Mouse (Mus musculus) lung, postnatal 0 days (tissue): ENCODE measurements around the gene Zc3h7a. TPM values are rescaled to one million over a fixed set of nuclear protein-coding genes. Genes with fewer than 3 reads are reported as not detected.

ENCODE experiments used
- ATAC-seq: fragments of 200-750 bp; cut with Nextera tagmentation; 2 replicates; pipeline ENCODE4 v1.8.0; 2017; ENCODE audit warnings: moderate library complexity
- DNase-seq: peaks from one replicate; pipeline ENCODE4 v3.0.0-alpha.2; 2016; ENCODE audit warnings: low spot score
- H3K27ac ChIP-seq: fragments of 300-500 bp; sonication (generic); 2 replicates; pipeline ENCODE4 v1.5.1; 2014; ENCODE audit warnings: antibody characterized with exemption, mild to moderate bottlenecking, low read length, mixed read lengths
- H3K27me3 ChIP-seq: fragments of 300-500 bp; sonication (generic); replicated peaks from 2 replicates; pipeline ENCODE4 v1.6.1; 2014; ENCODE audit warnings: low read length, mixed read lengths; ENCODE audit not compliant: insufficient read depth
- H3K36me3 ChIP-seq: fragments of 300-500 bp; sonication (generic); 2 replicates; pipeline ENCODE4 v1.6.1; 2014; ENCODE audit warnings: low read length, mixed read lengths; ENCODE audit not compliant: insufficient read depth
- H3K4me1 ChIP-seq: fragments of 300-500 bp; sonication (generic); 2 replicates; pipeline ENCODE4 v1.6.1; 2014; ENCODE audit warnings: antibody characterized with exemption, low read depth, low read length, mixed read lengths; ENCODE audit not compliant: insufficient read depth
- H3K4me2 ChIP-seq: fragments of 300-500 bp; sonication (generic); replicated peaks from 2 replicates; pipeline ENCODE4 v1.6.1; 2014; ENCODE audit warnings: low read depth, mild to moderate bottlenecking, low read length, moderate library complexity, mixed read lengths
- H3K4me3 ChIP-seq: fragments of 300-500 bp; sonication (generic); 2 replicates; pipeline ENCODE4 v1.5.1; 2014; ENCODE audit warnings: low read depth, low read length
- H3K9ac ChIP-seq: fragments of 300-500 bp; sonication (generic); replicated peaks from 2 replicates; pipeline ENCODE4 v1.6.1; 2014; ENCODE audit warnings: low read depth, mild to moderate bottlenecking
- H3K9me3 ChIP-seq: fragments of 300-500 bp; sonication (generic); 2 replicates; pipeline ENCODE4 v1.6.1; 2016; ENCODE audit warnings: low read length, mixed read lengths
- CTCF ChIP-seq: IDR thresholded peaks from 2 replicates; pipeline ENCODE4 v1.5.1; 2016; ENCODE audit warnings: antibody characterized with exemption, mild to moderate bottlenecking
- EP300 ChIP-seq: IDR thresholded peaks from 2 replicates; pipeline ENCODE4 v1.6.1; 2016; ENCODE audit warnings: antibody characterized with exemption, mild to moderate bottlenecking, control low read depth
- WGBS: fragments of 180-500 bp; shearing (Covaris S2); extraction: QIAGEN DNeasy Blood & Tissue Kit; methylation state at CpG from one replicate; pipeline ENCODE4 v1.1.7; 2014; 5-methylcytosine and 5-hydroxymethylcytosine counted together
- polyA plus RNA-seq: library from polyadenylated mRNA; unstranded; fragments of >200 nt; fragmentation: Nextera tagmentation; extraction: Ambion mirVana; gene quantifications from 2 replicates; pipeline ENCODE4 v1.2.1, GENCODE M21; 2015

Gene Zc3h7a
- polyA plus RNA-seq: 52.4 and 58.3 TPM in 2 replicates

DNA sequence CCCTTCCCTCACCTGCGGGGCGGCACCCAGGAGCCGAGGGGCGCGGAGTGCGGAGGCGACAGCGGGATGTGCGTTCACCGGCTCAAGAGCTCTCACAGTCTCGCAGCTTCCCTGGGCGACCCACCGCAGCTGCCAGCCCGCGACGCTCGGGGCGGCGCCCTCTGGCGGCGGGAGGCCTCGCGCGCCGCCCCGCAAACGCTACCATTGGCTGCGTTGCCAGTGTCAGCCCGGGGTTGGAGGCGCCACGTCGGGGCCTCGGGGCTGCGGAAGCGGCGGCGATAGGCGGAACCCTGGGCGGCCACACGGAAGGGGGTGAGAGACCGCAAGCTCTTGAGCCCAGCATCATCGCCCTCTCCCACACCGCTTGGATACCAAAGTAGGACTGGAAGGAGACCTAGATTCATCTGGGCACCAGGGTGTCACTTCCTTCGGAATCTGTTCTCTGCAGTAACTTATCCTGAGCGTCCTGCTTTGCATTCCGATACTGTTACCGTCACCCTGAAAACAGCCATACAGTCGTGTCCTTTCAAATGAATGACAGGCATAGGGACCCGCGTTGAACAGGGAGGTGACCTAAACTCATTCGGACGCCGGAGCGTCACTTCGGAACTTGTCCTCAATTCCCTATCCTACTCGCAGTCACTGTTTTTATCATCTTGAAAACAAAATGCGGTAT is at the start of gene Zc3h7a:
Gene Zc3h7a, minus strand, starts transcription at position 186 of the 676 bp plus-strand sequence.
- H3K36me3 ChIP-seq: no peaks in the 10 kb centered on the region
- peak; percentile 95 for DNase-seq
- under 1% methylated on average over 44 of the region's 57 CpGs for WGBS

DNA sequence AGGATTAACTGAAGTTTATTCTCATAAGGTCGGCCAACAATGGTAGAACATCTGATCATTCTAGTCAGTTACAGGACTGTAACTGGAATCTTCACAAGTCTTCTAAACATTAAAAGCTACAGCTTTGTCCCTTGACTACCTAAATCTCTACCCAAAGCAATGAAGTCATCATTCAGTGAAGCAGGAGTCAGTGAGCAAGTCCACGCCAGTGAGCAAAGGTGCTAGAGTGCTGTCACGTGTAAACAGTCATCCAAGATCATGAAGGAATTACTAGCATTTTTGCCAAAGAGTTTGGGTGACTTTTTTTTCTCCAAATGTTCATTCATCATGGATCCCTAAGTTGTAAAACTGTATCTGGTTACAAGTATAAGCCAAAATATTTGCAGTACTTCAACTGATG is 41.6 kb upstream of the Zc3h7a start:
- Histone ChIP-seq H3K4me1 (no peaks in the 10 kb centered on the region), H3K36me3 (no peaks in the 10 kb centered on the region), H3K9ac (no peak overlapping the region), H3K9me3 (no peaks in the 10 kb centered on the region), H3K27me3 (no peaks in the 10 kb centered on the region), H3K27ac (no peak overlapping the region), H3K4me3 (no peak overlapping the region), H3K4me2 (no peak overlapping the region)
- no peak for ATAC-seq
- TF ChIP-seq CTCF: no peak
- TF ChIP-seq EP300: no peak
- no peak for DNase-seq
- 78% methylated on average over 3 of the region's 3 CpGs for WGBS

More for the DNA sequence above, at the start of gene Zc3h7a:
- Histone ChIP-seq H3K27me3 (no peaks in the 10 kb centered on the region), H3K4me1 (peaks cover 4% of the 10 kb centered on the region; the same call in 1 of the 2 replicates), H3K9ac (peak within 1 kb of the TSS; percentile 81), H3K27ac (peak within 1 kb of the TSS; percentile 95), H3K4me2 (peak within 1 kb of the TSS; percentile 54), H3K4me3 (peak within 1 kb of the TSS; percentile 98), H3K9me3 (no peaks in the 10 kb centered on the region)
- peak; percentile 93 for ATAC-seq
- TF ChIP-seq EP300 (no peak), CTCF (peak; percentile 82)

- Histone ChIP-seq H3K27ac (peak overlapping the region; percentile 88), H3K4me1 (peaks cover 10% of the 10 kb centered on the region), H3K9me3 (no peaks in the 10 kb centered on the region), H3K36me3 (0 out of 2 replicates have a peak, but pooled peaks cover 4% of the 10 kb centered on the region), H3K27me3 (no peaks in the 10 kb centered on the region), H3K4me3 (peak overlapping the region; percentile 51), H3K9ac (peak overlapping the region; percentile 53), H3K4me2 (peak overlapping the region; percentile 88)
- ATAC-seq (peak; percentile 8; the same call in 1 of the 2 replicates), DNase-seq (peak; percentile 7)
- 3% methylated on average over 24 of the region's 24 CpGs for WGBS
- TF ChIP-seq EP300 (no peak), CTCF (no peak)
Observed at GRCm38 (mm10) chr16:11203600-11204390, 27.6 kb upstream of the Zc3h7a start.

- peaks cover 10% of the 10 kb centered on the region for H3K4me1 ChIP-seq
- under 1% methylated on average over 68 of the region's 68 CpGs for whole genome bisulfite sequencing
- H3K36me3 ChIP-seq: peaks cover 12% of the 10 kb centered on the region; the same call in 1 of the 2 replicates
- H3K27me3 ChIP-seq: no peaks in the 10 kb centered on the region
- DNase-seq (peak; percentile 98), ATAC-seq (peak; percentile 99)
- TF ChIP-seq EP300: no peak; the same call in 1 of the 2 replicates
- TF ChIP-seq CTCF: no peak
- H3K4me3 ChIP-seq: peak within 1 kb of the TSS; percentile 51
- H3K9ac ChIP-seq: peak within 1 kb of the TSS; percentile 53
- no peaks in the 10 kb centered on the region for H3K9me3 ChIP-seq
- H3K27ac ChIP-seq: peak within 1 kb of the TSS; percentile 88
- peak within 1 kb of the TSS; percentile 88 for H3K4me2 ChIP-seq
Observed at GRCm38 (mm10) chr16:11202571-11203554, 26.7 kb upstream of the Zc3h7a start, which contains the start of gene Rsl1d1. Rsl1d1 (minus strand) TSS chr16:11203331.

DNA sequence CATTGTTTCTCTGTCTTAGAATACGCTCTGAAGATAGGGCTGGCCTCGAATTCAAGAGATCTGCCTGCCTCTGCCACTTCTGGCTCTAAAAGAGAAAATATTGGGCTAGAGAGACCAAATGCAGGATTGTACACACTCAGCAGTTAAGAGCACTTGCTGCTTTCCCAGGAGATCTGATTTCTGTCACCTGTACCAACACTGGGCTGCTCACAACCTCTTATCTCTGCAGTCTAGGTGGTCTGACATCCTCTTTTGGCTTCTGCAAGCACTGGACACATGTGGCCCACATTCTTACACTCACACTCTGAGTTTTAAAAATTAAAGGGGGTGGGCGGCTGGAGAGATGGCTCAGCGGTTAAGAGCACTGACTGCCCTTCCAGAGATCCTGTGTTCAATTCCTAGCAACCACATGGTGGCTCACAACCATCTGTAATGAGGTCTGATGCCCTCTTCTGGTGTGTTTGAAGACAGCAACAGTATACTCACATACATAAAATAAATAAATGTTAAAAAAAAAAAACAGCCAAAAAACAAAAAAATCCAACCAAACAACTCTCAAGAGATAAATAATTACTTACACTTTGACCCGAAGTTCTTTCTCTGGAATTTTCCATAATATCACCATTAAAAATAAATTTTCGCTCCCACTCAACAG is 25.7 kb upstream of the Zc3h7a start:
- DNase-seq (no peak), ATAC-seq (no peak)
- TF ChIP-seq CTCF (peak; percentile 33; the same call in 1 of the 2 replicates), EP300 (no peak)
- H3K4me3 ChIP-seq: peak overlapping the region; percentile 51; the same call in 1 of the 2 replicates
- no peaks in the 10 kb centered on the region for H3K27me3 ChIP-seq
- peak overlapping the region; percentile 88 for H3K4me2 ChIP-seq
- no peak overlapping the region; the same call in 1 of the 2 replicates for H3K9ac ChIP-seq
- H3K4me1 ChIP-seq: peaks cover 10% of the 10 kb centered on the region
- WGBS: 58% methylated on average over 6 of the region's 6 CpGs
- no peak overlapping the region for H3K27ac ChIP-seq
- H3K9me3 ChIP-seq: no peaks in the 10 kb centered on the region
- H3K36me3 ChIP-seq: peaks cover 18% of the 10 kb centered on the region; the same call in 1 of the 2 replicates
